Mouse (Mus musculus) lung, adult 2 months (tissue): ENCODE results near the gene Six1. TPM values are rescaled to one million over a fixed set of nuclear protein-coding genes. Genes with fewer than 3 reads are reported as not detected.
A peak's percentile ranks its signal among the peaks of the same experiment; 100 is the strongest.

Experiments used
- DNase-seq: peaks from one replicate; pipeline ENCODE4 v3.0.0; 2022
- H3K4me1 ChIP-seq: fragments of 200-500 bp; 2 replicates; pipeline ENCODE4 v1.6.1; 2011; ENCODE audit warnings: low read length; ENCODE audit not compliant: control insufficient read depth, insufficient read depth
- H3K4me3 ChIP-seq: fragments of 200-500 bp; replicated peaks from 2 replicates; pipeline ENCODE3; 2011; ENCODE audit warnings: low read depth, mild to moderate bottlenecking, control low read depth, low read length; ENCODE audit errors: extremely low read depth
- CTCF ChIP-seq: fragments of 200-500 bp; IDR thresholded peaks from 2 replicates; pipeline ENCODE4 v1.5.1; 2011; ENCODE audit warnings: mild to moderate bottlenecking, low read length, control low read depth; ENCODE audit not compliant: insufficient read depth
- POLR2A ChIP-seq: fragments of 200-500 bp; IDR thresholded peaks from 2 replicates; pipeline ENCODE4 v1.6.1; 2011; ENCODE audit warnings: low read depth, mild to moderate bottlenecking, control low read depth, low read length, borderline replicate concordance; ENCODE audit errors: extremely low read depth
- WGBS: fragments of 180-500 bp; shearing (Covaris S2); methylation state at CpG from one replicate; pipeline ENCODE4 v1.1.7; 2018; 5-methylcytosine and 5-hydroxymethylcytosine counted together
- polyA plus RNA-seq: library from polyadenylated mRNA; depleted of rRNA; stranded (reverse); fragments of >200 nt; gene quantifications from 2 replicates; pipeline ENCODE4 v1.2.3, GENCODE M21; 2012

Gene Six1
- polyA plus RNA-seq, 1 experiment = 3.6 TPM

DNA sequence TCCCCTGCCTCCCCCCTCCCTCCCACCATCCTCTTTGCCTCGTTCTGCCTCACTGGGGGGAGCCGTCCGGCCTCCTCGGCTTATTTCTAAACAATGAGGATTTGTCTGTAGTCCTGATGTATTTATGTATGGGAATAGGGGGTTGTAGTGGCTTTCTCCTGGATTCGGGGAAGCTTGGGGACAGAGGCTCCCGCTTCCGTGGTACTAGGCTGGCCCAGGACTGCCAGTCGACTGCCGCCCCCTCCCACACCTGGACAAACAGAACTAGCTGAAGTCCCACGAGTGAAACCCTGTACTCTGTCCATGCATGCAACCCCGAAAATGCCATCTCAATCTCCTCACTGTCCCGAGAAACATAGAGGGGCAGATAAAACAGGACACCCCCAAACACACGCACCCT, 3.4 kb downstream of the Six1 start:
- peaks cover 4% of the 10 kb centered on the region; the same call in 1 of the 2 replicates for H3K4me1 ChIP-seq
- H3K4me3 ChIP-seq = no peak overlapping the region
- TF ChIP-seq POLR2A (no peak), CTCF (no peak)
- no peak for DNase-seq
- 4% methylated on average over 13 of the region's 13 CpGs for WGBS

DNA sequence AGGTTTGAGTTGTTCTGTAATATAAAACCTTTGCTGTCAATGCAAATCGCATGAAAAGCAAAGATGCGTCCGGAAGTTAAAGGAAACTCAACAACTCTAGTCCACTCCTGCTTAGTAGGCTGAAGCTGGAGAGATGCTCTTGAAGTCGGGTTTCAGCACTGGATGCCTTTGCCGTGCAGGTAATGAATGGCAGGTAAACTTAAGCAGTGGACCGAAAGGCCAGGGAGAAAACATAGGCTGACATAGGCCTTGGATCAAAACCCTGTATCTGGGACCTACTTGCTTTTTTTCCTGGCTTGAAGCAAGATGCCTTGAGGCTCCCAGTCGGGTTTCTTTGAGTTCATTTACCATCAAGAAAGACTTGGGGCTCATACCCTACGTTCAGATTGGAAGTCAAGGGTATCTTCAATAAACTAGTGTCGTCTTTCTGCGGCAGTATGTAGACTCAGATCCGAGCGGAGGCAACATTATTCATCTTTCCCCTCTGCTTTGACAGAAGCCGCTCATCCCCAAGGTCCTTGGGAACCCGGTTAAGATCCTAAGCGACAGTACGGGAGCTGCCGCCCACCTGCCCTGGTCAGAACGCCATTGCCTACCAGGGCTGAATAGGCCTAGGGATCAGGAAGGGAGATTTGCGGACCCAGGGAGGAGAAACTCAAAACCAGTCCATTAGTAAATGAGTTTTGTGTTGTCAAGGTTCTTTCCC, 4.0 kb downstream of the Six1 start:
- WGBS = 16% methylated on average over 19 of the region's 19 CpGs
- TF ChIP-seq POLR2A (no peak), CTCF (no peak)
- Histone ChIP-seq H3K4me1 (peaks cover 4% of the 10 kb centered on the region; the same call in 1 of the 2 replicates), H3K4me3 (no peak overlapping the region)
- DNase-seq = no peak

DNA sequence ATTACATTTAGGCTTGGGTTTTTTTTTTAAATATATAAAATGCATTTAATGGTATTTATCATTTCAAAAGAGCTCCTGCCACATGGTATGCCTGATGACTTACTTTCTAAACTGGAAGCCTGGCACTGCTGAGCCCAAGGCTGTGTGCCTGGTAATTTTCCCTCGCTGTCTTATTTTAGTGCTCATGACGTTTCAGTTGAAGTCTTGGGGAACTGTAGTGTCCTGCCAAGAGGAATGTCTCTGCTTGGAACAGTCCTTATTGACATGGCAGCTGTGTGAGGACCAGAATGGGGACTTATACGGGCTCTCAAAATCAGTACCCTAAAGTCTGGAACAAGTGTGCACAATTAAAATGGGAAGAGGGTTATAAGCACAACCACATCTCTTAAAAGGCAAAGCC, 5.2 kb downstream of the Six1 start:
- no peak for DNase-seq
- Histone ChIP-seq H3K4me1 (peaks cover 9% of the 10 kb centered on the region), H3K4me3 (no peak overlapping the region)
- 7% methylated on average over 3 of the region's 3 CpGs for WGBS
- no peak for TF ChIP-seq CTCF
- no peak for TF ChIP-seq POLR2A

DNA sequence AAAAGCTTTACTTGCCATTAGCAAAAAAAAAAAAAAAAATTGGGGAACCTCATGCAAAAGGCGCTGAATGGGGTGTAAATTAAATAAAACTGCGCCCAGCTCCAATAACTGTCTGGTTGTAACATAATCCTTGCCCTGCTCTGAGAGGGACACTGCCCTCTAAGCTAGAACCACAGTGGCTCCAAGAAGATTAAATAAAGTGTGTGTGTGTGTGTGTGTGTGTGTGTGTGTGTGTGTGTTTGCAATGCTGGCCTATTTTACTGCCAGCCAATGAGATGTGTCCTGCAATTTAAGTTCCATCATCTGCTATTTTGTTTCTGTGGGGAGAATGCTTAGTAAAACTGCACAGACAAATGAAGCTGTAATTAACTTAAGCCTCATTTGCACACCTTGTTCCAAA, 6.1 kb downstream of the Six1 start:
- 13% methylated on average over 2 of the region's 2 CpGs for WGBS
- Histone ChIP-seq H3K4me1 (peaks cover 11% of the 10 kb centered on the region), H3K4me3 (no peak overlapping the region)
- DNase-seq = no peak
- TF ChIP-seq CTCF = no peak
- TF ChIP-seq POLR2A = no peak

DNA sequence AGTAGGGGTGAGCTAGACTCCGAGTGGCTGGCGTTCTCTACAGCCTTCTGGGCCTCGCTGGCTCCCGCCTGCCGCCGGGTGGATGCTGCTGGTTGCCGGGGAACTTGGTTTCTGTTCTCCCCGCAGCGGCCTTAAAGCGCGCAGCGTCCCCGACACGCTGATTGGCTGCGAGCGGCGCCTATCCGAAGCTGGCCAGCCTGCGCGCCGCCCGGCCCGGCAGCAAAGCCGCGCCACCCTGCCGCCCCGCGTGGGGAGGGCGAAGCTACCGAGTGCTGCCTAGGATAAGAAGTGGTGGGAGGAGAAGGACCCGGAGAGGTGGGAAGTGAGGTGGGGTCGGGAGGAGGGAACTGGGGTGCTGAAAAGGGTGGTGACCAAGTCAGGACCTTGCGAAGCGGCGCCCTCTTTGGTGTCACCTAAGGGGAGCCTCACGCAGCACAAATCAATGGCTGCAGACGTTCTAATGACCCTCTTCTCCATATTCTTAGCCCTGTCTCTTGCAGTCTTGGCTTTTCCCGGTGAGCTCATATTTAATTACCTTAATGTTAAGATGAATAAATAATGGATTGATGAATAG, 7.0 kb downstream of the Six1 start:
- peaks cover 11% of the 10 kb centered on the region for H3K4me1 ChIP-seq
- WGBS = under 1% methylated on average over 38 of the region's 38 CpGs
- peak overlapping the region; percentile 42 for H3K4me3 ChIP-seq
- peak; percentile 14; the same call in 1 of the 2 replicates for TF ChIP-seq POLR2A
- TF ChIP-seq CTCF = no peak
- peak; percentile 66 for DNase-seq

- TF ChIP-seq POLR2A (no peak), CTCF (no peak)
- Histone ChIP-seq H3K4me1 (peaks cover 11% of the 10 kb centered on the region), H3K4me3 (peak overlapping the region; percentile 25)
- no peak for DNase-seq
- 1% methylated on average over 84 of the region's 85 CpGs for WGBS
Observed at GRCm38 (mm10) chr12:73045724-73046606, 7.7 kb downstream of the Six1 start.

DNA sequence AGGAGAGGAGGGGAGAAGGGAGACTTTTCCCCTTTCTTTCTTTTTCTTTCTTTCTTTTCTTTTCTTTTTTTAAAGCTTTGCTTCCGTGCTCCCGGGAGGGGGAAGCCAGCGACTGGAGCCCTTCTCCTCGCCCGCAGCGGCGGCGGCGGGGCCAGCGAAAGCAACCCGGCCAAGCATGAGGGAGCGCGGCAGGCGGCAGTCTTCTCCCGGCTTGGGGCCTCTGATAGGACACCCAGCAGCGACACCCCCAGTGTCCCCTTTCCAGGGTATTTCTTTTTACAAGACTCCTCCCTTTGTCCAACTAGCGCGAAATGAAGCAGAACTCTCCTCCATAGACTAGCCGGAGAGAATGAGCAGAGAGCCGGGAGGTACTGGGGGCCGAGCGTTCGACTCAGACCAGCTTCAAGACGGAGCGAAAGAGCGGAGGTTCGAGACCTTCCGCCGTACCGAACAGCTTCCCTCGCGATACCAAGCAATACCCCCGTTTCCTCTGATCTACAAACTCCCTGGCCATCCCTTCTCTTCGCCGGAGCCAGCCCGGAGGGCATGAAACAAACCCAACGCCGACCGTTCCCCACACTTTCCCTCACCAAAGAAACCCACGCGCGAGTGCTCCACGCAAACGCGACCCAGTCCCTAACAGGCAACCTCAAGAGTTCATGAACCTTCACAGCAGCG, 8.5 kb downstream of the Six1 start:
- H3K4me3 ChIP-seq = peak overlapping the region; percentile 17
- peaks cover 11% of the 10 kb centered on the region for H3K4me1 ChIP-seq
- 1% methylated on average over 46 of the region's 46 CpGs for WGBS
- TF ChIP-seq CTCF (no peak), POLR2A (no peak)
- peak; percentile 64 for DNase-seq

GRCm38 (mm10) chr12:73044221-73045045, 9.3 kb downstream of the Six1 start:
- WGBS = 1% methylated on average over 53 of the region's 53 CpGs
- DNase-seq = peak; percentile 63
- Histone ChIP-seq H3K4me3 (peak overlapping the region; percentile 17), H3K4me1 (peaks cover 11% of the 10 kb centered on the region)
- TF ChIP-seq POLR2A (no peak), CTCF (no peak)
